In genomic region chr13:31683311-31683710, GRCm38 (mm10) we compare ENCODE assay signal across 36 mouse cellular contexts. TPM values are rescaled to one million over a fixed set of nuclear protein-coding genes. Genes with fewer than 3 reads are reported as not detected.
"Had no signal": no experiment of that assay in that cellular context is flagged by ENCODE, and none has a peak within 500 bp of the region (broad histone marks: within the 10 kb centered on the region; RNA-seq: fewer than 3 reads in every experiment).

No protein-coding gene starts in this region.

- H3K4me1 ChIP-seq: heart, embryonic 12.5 days; heart, embryonic 13.5 days; heart, embryonic 15.5 days; hindbrain, embryonic 10.5 days; hindbrain, embryonic 12.5 days; hindbrain, embryonic 13.5 days; hindbrain, embryonic 15.5 days; intestine, embryonic 15.5 days; kidney, embryonic 15.5 days had no signal

- ATAC-seq: hindbrain, embryonic 16.5 days; hindbrain, postnatal 0 days; inflammation-experienced regulatory T-cells, adult 6 months; intestine, embryonic 15.5 days; intestine, embryonic 16.5 days; intestine, postnatal 0 days had no signal

- H3K4me3 ChIP-seq: heart, embryonic 12.5 days; heart, embryonic 13.5 days; heart, embryonic 15.5 days; hindbrain, embryonic 10.5 days; hindbrain, embryonic 12.5 days; hindbrain, embryonic 13.5 days; hindbrain, embryonic 15.5 days; intestine, embryonic 15.5 days; kidney, embryonic 15.5 days; layer of hippocampus, adult 2 months; left cerebral cortex, adult 2 months had no signal

- H3K27ac ChIP-seq: heart, embryonic 13.5 days; heart, embryonic 15.5 days; hindbrain, embryonic 10.5 days; hindbrain, embryonic 12.5 days; hindbrain, embryonic 13.5 days; hindbrain, embryonic 14.5 days; hindbrain, embryonic 15.5 days; hindbrain, postnatal 0 days; intestine, embryonic 15.5 days; kidney, embryonic 15.5 days; kidney, postnatal 0 days; layer of hippocampus, adult 2 months; left cerebral cortex, adult 2 months had no signal

- H3K9ac ChIP-seq: heart, embryonic 12.5 days; heart, embryonic 13.5 days; heart, embryonic 15.5 days; hindbrain, embryonic 12.5 days; hindbrain, embryonic 13.5 days; hindbrain, embryonic 14.5 days; hindbrain, embryonic 15.5 days; intestine, embryonic 15.5 days; kidney, embryonic 15.5 days had no signal

- H3K36me3 ChIP-seq: heart, embryonic 12.5 days; heart, embryonic 13.5 days; heart, embryonic 15.5 days; hindbrain, embryonic 10.5 days; hindbrain, embryonic 12.5 days; hindbrain, embryonic 13.5 days; hindbrain, embryonic 15.5 days; intestine, embryonic 15.5 days; kidney, embryonic 15.5 days had no signal

- H3K4me2 ChIP-seq: heart, embryonic 12.5 days; heart, embryonic 13.5 days; heart, embryonic 15.5 days; hindbrain, embryonic 12.5 days; hindbrain, embryonic 13.5 days; hindbrain, embryonic 14.5 days; hindbrain, embryonic 15.5 days; intestine, embryonic 15.5 days; kidney, embryonic 15.5 days had no signal

- DNase-seq: heart, postnatal 10 days; heart, postnatal 14 days; heart, postnatal 36 days; heart, postnatal 4 days; kidney, adult 11 months; kidney, adult 18-20 months; kidney, adult 2 months; kidney, adult 8-10 months; kidney, adult 9 months; kidney, postnatal 10 days; kidney, postnatal 14 days; kidney, postnatal 25 days; kidney, postnatal 36 days; kidney, postnatal 4 days; layer of hippocampus, adult 9-11 months had no signal

- H3K27me3 ChIP-seq: heart, embryonic 12.5 days; heart, embryonic 13.5 days; heart, embryonic 15.5 days; hindbrain, embryonic 12.5 days; hindbrain, embryonic 13.5 days; hindbrain, embryonic 15.5 days; intestine, embryonic 15.5 days; kidney, embryonic 15.5 days had no signal

- H3K9me3 ChIP-seq: heart, embryonic 12.5 days; heart, embryonic 13.5 days; heart, embryonic 15.5 days; hindbrain, embryonic 10.5 days; hindbrain, embryonic 12.5 days; hindbrain, embryonic 13.5 days; hindbrain, embryonic 15.5 days; intestine, embryonic 15.5 days; kidney, embryonic 15.5 days had no signal

RNA-seq across cellular contexts. Expression of gene Foxf2, which starts 57.7 kb away (rescaled TPM):
- total RNA-seq: heart, postnatal 4 days; hematopoietic stem cell, adult 5-6 weeks had no signal
- polyA plus RNA-seq: heart, embryonic 12.5 days; heart, postnatal 0 days; inflammation-experienced regulatory T-cells, adult 6 months; kidney, adult 2 months; kidney, embryonic 14.5 days; kidney, postnatal 0 days had no signal
